Mouse (Mus musculus) limb, embryonic 11.5 days (tissue): ENCODE measurements around the gene Dzank1. TPM values are rescaled to one million over a fixed set of nuclear protein-coding genes. Genes with fewer than 3 reads are reported as not detected.

Experiments
- ATAC-seq: fragments of 200-750 bp; cut with Nextera tagmentation; 2 replicates; pipeline ENCODE4 v1.8.0; 2017; ENCODE audit warnings: low read depth; ENCODE audit not compliant: insufficient number of reproducible peaks, low FRiP score, low TSS enrichment
- DNase-seq: peaks from one replicate; pipeline ENCODE4 v3.0.0-alpha.2; 2015; ENCODE audit warnings: low spot score
- H3K27ac ChIP-seq: fragments of 300-500 bp; sonication (generic); replicated peaks from 2 replicates; pipeline ENCODE4 v1.5.1; 2014; ENCODE audit warnings: low read depth, mild to moderate bottlenecking, low read length
- H3K27me3 ChIP-seq: fragments of 300-500 bp; sonication (generic); 2 replicates; pipeline ENCODE4 v1.6.1; 2014; ENCODE audit warnings: mild to moderate bottlenecking, low read length, mixed read lengths; ENCODE audit not compliant: control insufficient read depth, insufficient read depth
- H3K36me3 ChIP-seq: fragments of 300-500 bp; sonication (generic); 2 replicates; pipeline ENCODE4 v1.6.1; 2014; ENCODE audit warnings: mild to moderate bottlenecking, low read length, moderate library complexity, mixed read lengths; ENCODE audit not compliant: control insufficient read depth, insufficient read depth
- H3K4me1 ChIP-seq: fragments of 300-500 bp; sonication (generic); 2 replicates; pipeline ENCODE4 v1.6.1; 2014; ENCODE audit warnings: low read length, mixed read lengths; ENCODE audit not compliant: control insufficient read depth, insufficient read depth
- H3K4me2 ChIP-seq: fragments of 300-500 bp; sonication (generic); 2 replicates; pipeline ENCODE4 v1.6.1; 2014; ENCODE audit warnings: low read depth, mild to moderate bottlenecking, moderate library complexity; ENCODE audit not compliant: severe bottlenecking
- H3K4me3 ChIP-seq: fragments of 300-500 bp; sonication (generic); 2 replicates; pipeline ENCODE4 v1.5.1; 2014; ENCODE audit warnings: low read depth, low read length
- H3K9ac ChIP-seq: fragments of 300-500 bp; sonication (generic); 2 replicates; pipeline ENCODE4 v1.6.1; 2014; ENCODE audit warnings: mild to moderate bottlenecking, low read length
- H3K9me3 ChIP-seq: fragments of 300-500 bp; sonication (generic); 2 replicates; pipeline ENCODE4 v1.6.1; 2016; ENCODE audit warnings: low read length; ENCODE audit not compliant: control insufficient read depth
- WGBS: fragments of 180-500 bp; shearing (Covaris S2); extraction: QIAGEN DNeasy Blood & Tissue Kit; methylation state at CpG from one replicate; pipeline ENCODE4 v1.1.7; 2014; 5-methylcytosine and 5-hydroxymethylcytosine counted together
- polyA plus RNA-seq: library from polyadenylated mRNA; unstranded; fragments of >200 nt; fragmentation: Nextera tagmentation; extraction: Ambion mirVana; gene quantifications from 2 replicates; pipeline ENCODE4 v1.2.1, GENCODE M21; 2014

Dzank1 gene
- polyA plus RNA-seq, 1 experiment from 2014 or later: 2.7 TPM

- no peak for ATAC-seq
Observed at GRCm38 (mm10) chr2:144489342-144489741, 37.9 kb downstream of the Dzank1 start.

GRCm38 (mm10) chr2:144487476-144487875 is 39.7 kb downstream of the Dzank1 start:
- Histone ChIP-seq H3K36me3 (no peaks in the 10 kb centered on the region), H3K4me3 (no peak overlapping the region), H3K4me2 (no peak overlapping the region), H3K4me1 (no peaks in the 10 kb centered on the region), H3K27ac (no peak overlapping the region), H3K27me3 (no peaks in the 10 kb centered on the region), H3K9ac (no peak overlapping the region), H3K9me3 (no peaks in the 10 kb centered on the region)
- WGBS: 63% methylated on average over 6 of the region's 6 CpGs
- no peak for ATAC-seq
- no peak for DNase-seq

More at GRCm38 (mm10) chr2:144489342-144489741, 37.9 kb downstream of the Dzank1 start:
- Histone ChIP-seq H3K36me3 (no peaks in the 10 kb centered on the region), H3K9me3 (no peaks in the 10 kb centered on the region), H3K4me2 (no peak overlapping the region), H3K27ac (no peak overlapping the region), H3K9ac (no peak overlapping the region), H3K27me3 (no peaks in the 10 kb centered on the region), H3K4me1 (no peaks in the 10 kb centered on the region), H3K4me3 (no peak overlapping the region)
- WGBS: 90% methylated on average over 5 of the region's 5 CpGs
- no peak for DNase-seq

- no peak overlapping the region for H3K4me2 ChIP-seq
- ATAC-seq: no peak
- H3K27me3 ChIP-seq: no peaks in the 10 kb centered on the region
Observed at GRCm38 (mm10) chr2:144485439-144485838, 41.8 kb downstream of the Dzank1 start.

GRCm38 (mm10) chr2:144484084-144484483 is 43.1 kb downstream of the Dzank1 start:
- no peak overlapping the region for H3K9ac ChIP-seq
- no peak for ATAC-seq
- H3K27ac ChIP-seq: no peak overlapping the region
- H3K4me1 ChIP-seq: no peaks in the 10 kb centered on the region
- no peak for DNase-seq
- no peak overlapping the region for H3K4me2 ChIP-seq
- H3K27me3 ChIP-seq: no peaks in the 10 kb centered on the region
- 74% methylated on average over 1 of the region's 1 CpGs for WGBS
- H3K4me3 ChIP-seq: no peak overlapping the region
- no peaks in the 10 kb centered on the region for H3K36me3 ChIP-seq
- no peaks in the 10 kb centered on the region for H3K9me3 ChIP-seq

More at GRCm38 (mm10) chr2:144485439-144485838, 41.8 kb downstream of the Dzank1 start:
- Histone ChIP-seq H3K4me3 (no peak overlapping the region), H3K9ac (no peak overlapping the region), H3K4me1 (no peaks in the 10 kb centered on the region), H3K9me3 (no peaks in the 10 kb centered on the region), H3K27ac (no peak overlapping the region), H3K36me3 (no peaks in the 10 kb centered on the region)
- 84% methylated on average over 7 of the region's 7 CpGs for WGBS
- DNase-seq: no peak

GRCm38 (mm10) chr2:144479421-144479820 is 47.8 kb downstream of the Dzank1 start:
- Histone ChIP-seq H3K9me3 (no peaks in the 10 kb centered on the region), H3K4me2 (no peak overlapping the region), H3K4me1 (no peaks in the 10 kb centered on the region), H3K9ac (no peak overlapping the region), H3K27me3 (no peaks in the 10 kb centered on the region), H3K27ac (no peak overlapping the region), H3K4me3 (no peak overlapping the region), H3K36me3 (no peaks in the 10 kb centered on the region)
- 83% methylated on average over 2 of the region's 2 CpGs for WGBS
- ATAC-seq (no peak), DNase-seq (no peak)

GRCm38 (mm10) chr2:144467203-144467602 is 60.0 kb downstream of the Dzank1 start:
- no peak for ATAC-seq
- H3K27me3 ChIP-seq: no peaks in the 10 kb centered on the region
- no peak overlapping the region for H3K4me3 ChIP-seq
- no peaks in the 10 kb centered on the region for H3K4me1 ChIP-seq
- no peaks in the 10 kb centered on the region for H3K36me3 ChIP-seq
- no peak overlapping the region for H3K9ac ChIP-seq
- H3K27ac ChIP-seq: no peak overlapping the region
- 64% methylated on average over 5 of the region's 5 CpGs for WGBS
- H3K4me2 ChIP-seq: no peak overlapping the region
- DNase-seq: no peak
- H3K9me3 ChIP-seq: no peaks in the 10 kb centered on the region

GRCm38 (mm10) chr2:144465876-144466575 is 61.2 kb downstream of the Dzank1 start:
- no peaks in the 10 kb centered on the region for H3K9me3 ChIP-seq
- no peak overlapping the region for H3K27ac ChIP-seq
- no peak for DNase-seq
- H3K36me3 ChIP-seq: no peaks in the 10 kb centered on the region
- no peaks in the 10 kb centered on the region for H3K27me3 ChIP-seq
- H3K4me1 ChIP-seq: no peaks in the 10 kb centered on the region
- no peak overlapping the region for H3K9ac ChIP-seq
- no peak overlapping the region for H3K4me2 ChIP-seq
- ATAC-seq: no peak
- 80% methylated on average over 14 of the region's 14 CpGs for whole genome bisulfite sequencing
- no peak overlapping the region for H3K4me3 ChIP-seq

- H3K9me3 ChIP-seq: no peaks in the 10 kb centered on the region
- 71% methylated on average over 9 of the region's 9 CpGs for WGBS
- no peak overlapping the region for H3K9ac ChIP-seq
- DNase-seq: no peak
- no peak for ATAC-seq
- H3K4me1 ChIP-seq: no peaks in the 10 kb centered on the region
- H3K36me3 ChIP-seq: no peaks in the 10 kb centered on the region
- H3K27me3 ChIP-seq: no peaks in the 10 kb centered on the region
- no peak overlapping the region for H3K27ac ChIP-seq
- no peak overlapping the region for H3K4me3 ChIP-seq
- H3K4me2 ChIP-seq: no peak overlapping the region
Observed at GRCm38 (mm10) chr2:144464799-144465760, 62.1 kb downstream of the Dzank1 start.
